Mouse (Mus musculus): ENCODE results near the gene Mob3b. TPM values are rescaled to one million over a fixed set of nuclear protein-coding genes. Genes with fewer than 3 reads are reported as not detected.

The Mob3b gene
- 1 to 10 TPM; 5.5 to 7.7 TPM for polyA plus RNA-seq (2017; shearing (Covaris generic))

DNA sequence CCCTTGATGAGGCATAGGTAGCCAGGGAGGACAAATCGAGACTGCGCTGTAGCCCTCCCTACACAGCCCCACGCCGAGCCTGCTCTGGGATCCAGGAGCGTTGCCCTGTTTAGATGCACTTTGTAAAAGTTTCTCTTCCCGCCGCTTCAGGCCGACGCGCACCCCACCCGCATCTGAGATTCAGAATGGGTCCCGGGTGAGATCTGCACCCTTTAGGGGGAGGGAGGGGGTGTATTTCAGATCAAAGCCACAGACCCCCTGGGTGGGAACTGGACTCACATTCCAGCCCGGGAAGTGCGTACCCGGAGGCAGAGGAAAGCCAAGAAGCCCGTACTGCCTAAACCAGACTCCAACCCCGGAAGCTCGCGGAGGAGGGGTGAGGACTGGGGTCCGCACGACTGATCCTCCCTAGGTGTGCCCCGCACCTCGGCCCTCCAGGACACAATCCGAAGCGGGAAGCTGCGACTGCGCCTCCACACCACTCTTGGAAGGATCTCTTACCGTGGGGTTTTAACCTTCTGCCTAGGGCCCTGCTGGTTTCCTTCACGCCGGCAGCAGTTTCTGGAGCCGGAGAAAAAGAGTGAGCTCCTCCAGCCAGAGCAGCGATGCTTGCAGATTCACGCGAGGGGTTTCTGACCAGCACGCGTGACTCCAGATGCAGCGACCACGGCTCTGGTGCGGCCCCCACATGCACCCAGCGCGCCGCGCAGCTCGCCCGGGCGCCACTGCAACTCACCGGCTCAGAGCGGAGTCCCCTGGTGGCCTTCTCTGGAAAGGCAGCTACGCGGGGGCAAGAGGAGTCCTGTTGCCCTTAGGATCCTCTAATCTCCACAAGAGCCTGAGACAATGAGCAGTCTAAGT is at the start of gene Mob3b:
TSS of gene Mob3b (minus strand) at position 734 of the 861 bp plus-strand sequence.

GRCm38 (mm10) chr4:35151756-35152155 is 5.5 kb downstream of the Mob3b start, which contains the start of gene Ifnk:
Gene Ifnk (plus strand): TSS chr4:35152056.

Other genes starting within 250 kb of the Mob3b start
- gene Ifnk, start 5.4 kb downstream of the Mob3b start, polyA plus RNA-seq (2017; shearing (Covaris generic)): not detected
- gene C9orf72, start 68.7 kb upstream of the Mob3b start, polyA plus RNA-seq (2017; shearing (Covaris generic)): 1 to 10 TPM; 6.0 to 10.0 TPM

All from inflammation-experienced regulatory T-cells (primary cell).